Mouse (Mus musculus): Measurements from ENCODE around the gene Med18. TPM values are rescaled to one million over a fixed set of nuclear protein-coding genes. Genes with fewer than 3 reads are reported as not detected.

Med18 gene
- polyA plus RNA-seq (2012; fragmentation: generic; extraction: Trizol): 5.3 TPM

DNA sequence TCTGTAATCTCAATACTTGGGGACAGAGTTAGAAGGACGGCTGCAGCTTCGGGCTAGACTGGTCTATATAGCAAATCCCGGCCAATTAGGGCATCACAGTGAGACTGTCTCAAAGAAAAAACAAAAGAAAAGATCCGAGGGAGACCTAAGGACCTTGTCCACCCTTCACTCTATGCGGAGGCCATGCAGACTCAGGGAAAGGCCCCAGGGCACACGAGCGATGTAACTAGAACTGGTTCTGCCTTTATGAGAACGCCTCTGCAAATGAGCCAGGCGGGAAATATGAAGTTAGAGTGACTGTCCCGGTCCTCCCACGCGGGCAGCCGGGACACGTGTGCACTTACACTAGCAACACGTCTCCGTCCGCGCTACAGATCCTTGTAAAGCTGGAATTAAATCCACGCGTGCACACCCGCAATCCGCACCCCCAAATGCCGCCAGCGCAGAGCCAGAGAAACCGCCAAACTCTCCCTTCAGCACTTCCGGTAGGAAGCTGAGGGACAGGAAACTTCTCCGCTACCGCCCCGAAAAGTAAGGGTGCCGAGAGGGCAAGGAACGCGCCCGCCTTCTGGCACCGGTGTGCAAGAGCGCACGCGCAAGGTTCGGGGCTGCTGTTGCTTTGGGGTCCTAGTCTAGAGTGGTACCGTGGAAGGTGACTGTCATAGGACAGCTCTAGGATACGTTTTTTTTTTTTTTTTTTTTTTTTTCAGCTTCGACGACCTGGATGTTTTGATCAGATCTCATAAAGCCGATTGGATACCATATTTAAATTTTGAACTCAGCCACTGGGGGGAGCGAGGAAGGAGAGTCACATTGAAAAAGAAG is at the start of gene Med18:
Gene Med18 (minus strand): TSS at position 492 of the 825 bp plus-strand sequence.
- TF ChIP-seq REST (IDR thresholded peaks at IDR 0.05; ENCODE audit: insufficient read depth, insufficient read length) (no peak), TCF3 (IDR thresholded peaks at IDR 0.05; ENCODE audit: insufficient read length, low read depth) (no peak), CEBPB (IDR thresholded peaks at IDR 0.05; ENCODE audit: insufficient read depth, poor library complexity, severe bottlenecking) (no peak), POLR2A (IDR thresholded peaks at IDR 0.05; ENCODE audit: insufficient read length, low read depth) (peak; percentile 55), MAX (IDR thresholded peaks at IDR 0.05; ENCODE audit: low read depth) (peak; percentile 16), MYOG (IDR thresholded peaks at IDR 0.05; ENCODE audit: control insufficient read depth in 1 of 3, insufficient read depth in 1 of 3, insufficient read length in 2 of 3, low read depth in 2 of 3) (no peak), POLR2AphosphoS2 (IDR thresholded peaks at IDR 0.05; ENCODE audit: insufficient read length, low read depth) (peak; percentile 37), MYOD1 (IDR thresholded peaks at IDR 0.05; ENCODE audit: control insufficient read depth in 1 of 3, insufficient read length in 2 of 3, low read depth in 2 of 3) (no peak), TCF12 (IDR thresholded peaks at IDR 0.05; ENCODE audit: insufficient read depth, poor library complexity, severe bottlenecking) (no peak), E2F4 (IDR thresholded peaks at IDR 0.05; ENCODE audit: insufficient read depth) (peak; percentile 80), USF1 (IDR thresholded peaks at IDR 0.05; ENCODE audit: low read depth) (no peak), SRF (IDR thresholded peaks at IDR 0.05; ENCODE audit: control insufficient read depth, insufficient read length, low read depth) (no peak)
- peaks cover 5% of the 10 kb centered on the region for H3K36me3 ChIP-seq (ENCODE audit: control insufficient read depth, insufficient read depth)

GRCm38 (mm10) chr4:132512080-132512479 is 48.4 kb upstream of the Med18 start:
- Histone ChIP-seq H3K4me2 (ENCODE audit: low read depth) (no peak overlapping the region), H3K27me3 (ENCODE audit: control insufficient read depth, insufficient read depth, insufficient read length) (no peaks in the 10 kb centered on the region), H3K4me3 (no peak overlapping the region), H3K36me3 (ENCODE audit: control insufficient read depth, insufficient read depth) (peaks cover 9% of the 10 kb centered on the region), H3ac (ENCODE audit: control insufficient read depth, insufficient read length) (no peak overlapping the region), H3K79me2 (ENCODE audit: control insufficient read depth, insufficient read depth) (peaks cover 31% of the 10 kb centered on the region)
- TF ChIP-seq USF1 (IDR thresholded peaks at IDR 0.05; ENCODE audit: low read depth) (no peak), MAX (IDR thresholded peaks at IDR 0.05; ENCODE audit: low read depth) (no peak), MYOD1 (IDR thresholded peaks at IDR 0.05; ENCODE audit: control insufficient read depth in 1 of 3, insufficient read length in 2 of 3, low read depth in 2 of 3) (no peak), POLR2A (IDR thresholded peaks at IDR 0.05; ENCODE audit: insufficient read length, low read depth) (no peak)

More for the DNA sequence above, at the start of gene Med18:
- Histone ChIP-seq H3K4me3 (peak within 1 kb of the TSS; percentile 96), H3ac (ENCODE audit: control insufficient read depth, insufficient read length) (peak within 1 kb of the TSS; percentile 1), H3K27me3 (ENCODE audit: control insufficient read depth, insufficient read depth, insufficient read length) (no peaks in the 10 kb centered on the region), H3K4me2 (ENCODE audit: low read depth) (peak within 1 kb of the TSS; percentile 97), H3K79me2 (ENCODE audit: control insufficient read depth, insufficient read depth) (peaks cover 41% of the 10 kb centered on the region)

- peak; percentile 25 for TF ChIP-seq REST (IDR thresholded peaks at IDR 0.05; ENCODE audit: insufficient read depth, insufficient read length)
- peak; percentile 88 for TF ChIP-seq POLR2A (IDR thresholded peaks at IDR 0.05; ENCODE audit: insufficient read length, low read depth)
- peak; percentile 99 for TF ChIP-seq POLR2AphosphoS2 (IDR thresholded peaks at IDR 0.05; ENCODE audit: insufficient read length, low read depth)
- peak in 1 of 3 experiments; percentile 23 for TF ChIP-seq MYOG (IDR thresholded peaks at IDR 0.05; ENCODE audit: control insufficient read depth in 1 of 3, insufficient read depth in 1 of 3, insufficient read length in 2 of 3, low read depth in 2 of 3)
- TF ChIP-seq CEBPB (IDR thresholded peaks at IDR 0.05; ENCODE audit: insufficient read depth, poor library complexity, severe bottlenecking): no peak
- Histone ChIP-seq H3ac (ENCODE audit: control insufficient read depth, insufficient read length) (peak within 1 kb of the TSS; percentile 72), H3K36me3 (ENCODE audit: control insufficient read depth, insufficient read depth) (peaks cover 9% of the 10 kb centered on the region), H3K4me3 (peak within 1 kb of the TSS; percentile 99), H3K4me2 (ENCODE audit: low read depth) (peak within 1 kb of the TSS; percentile 93), H3K27me3 (ENCODE audit: control insufficient read depth, insufficient read depth, insufficient read length) (no peaks in the 10 kb centered on the region), H3K79me2 (ENCODE audit: control insufficient read depth, insufficient read depth) (peaks cover 48% of the 10 kb centered on the region)
Observed at GRCm38 (mm10) chr4:132510352-132510798, 46.7 kb upstream of the Med18 start, which contains the start of gene Sesn2. Gene Sesn2 (minus strand): TSS chr4:132510501.

GRCm38 (mm10) chr4:132509621-132510296 is 46.0 kb upstream of the Med18 start:
- H3K4me2 ChIP-seq (ENCODE audit: low read depth): peak overlapping the region; percentile 93
- peak overlapping the region; percentile 72 for H3ac ChIP-seq (ENCODE audit: control insufficient read depth, insufficient read length)
- no peak for TF ChIP-seq USF1 (IDR thresholded peaks at IDR 0.05; ENCODE audit: low read depth)
- TF ChIP-seq CEBPB (IDR thresholded peaks at IDR 0.05; ENCODE audit: insufficient read depth, poor library complexity, severe bottlenecking): 0 out of 2 replicates have a peak, but pooled peaks have one; percentile 7
- TF ChIP-seq E2F4 (IDR thresholded peaks at IDR 0.05; ENCODE audit: insufficient read depth): no peak
- no peak for TF ChIP-seq SRF (IDR thresholded peaks at IDR 0.05; ENCODE audit: control insufficient read depth, insufficient read length, low read depth)
- TF ChIP-seq POLR2AphosphoS2 (IDR thresholded peaks at IDR 0.05; ENCODE audit: insufficient read length, low read depth): peak; percentile 84
- TF ChIP-seq TCF12 (IDR thresholded peaks at IDR 0.05; ENCODE audit: insufficient read depth, poor library complexity, severe bottlenecking): no peak
- TF ChIP-seq POLR2A (IDR thresholded peaks at IDR 0.05; ENCODE audit: insufficient read length, low read depth): peak; percentile 81
- TF ChIP-seq MYOG (IDR thresholded peaks at IDR 0.05; ENCODE audit: control insufficient read depth in 1 of 3, insufficient read depth in 1 of 3, insufficient read length in 2 of 3, low read depth in 2 of 3): no peak
- TF ChIP-seq MAX (IDR thresholded peaks at IDR 0.05; ENCODE audit: low read depth): no peak
- no peak for TF ChIP-seq REST (IDR thresholded peaks at IDR 0.05; ENCODE audit: insufficient read depth, insufficient read length)
- no peak for TF ChIP-seq TCF3 (IDR thresholded peaks at IDR 0.05; ENCODE audit: insufficient read length, low read depth)
- peaks cover 9% of the 10 kb centered on the region for H3K36me3 ChIP-seq (ENCODE audit: control insufficient read depth, insufficient read depth)
- peaks cover 54% of the 10 kb centered on the region for H3K79me2 ChIP-seq (ENCODE audit: control insufficient read depth, insufficient read depth)
- peak overlapping the region; percentile 99 for H3K4me3 ChIP-seq
- no peaks in the 10 kb centered on the region for H3K27me3 ChIP-seq (ENCODE audit: control insufficient read depth, insufficient read depth, insufficient read length)

Measured in myocyte (in vitro differentiated cells).